Mouse (Mus musculus): ENCODE measurements around the gene Gsto1. TPM values are rescaled to one million over a fixed set of nuclear protein-coding genes. Genes with fewer than 3 reads are reported as not detected.

Gsto1 gene
- polyA plus RNA-seq, 2 experiments, result 57.2 to 98.9 TPM

GRCm38 (mm10) chr19:47864051-47864450, 9.3 kb downstream of the Gsto1 start:
- ATAC-seq (ENCODE audit: insufficient read depth) (no peak), DNase-seq (ENCODE audit: low read depth in 3 of 3, low spot score in 3 of 3) (no peak)
- no peak overlapping the region for H3K4me2 ChIP-seq (ENCODE audit: low read depth)
- WGBS (ENCODE audit: insufficient replicate concordance), result 81% methylated on average over 9 of the region's 9 CpGs
- H3K9ac ChIP-seq (replicated peaks), result no peak overlapping the region
- H3K27ac ChIP-seq, result no peak overlapping the region
- H3K36me3 ChIP-seq (replicated peaks; ENCODE audit: control insufficient read depth, insufficient read depth, low read depth), result no peaks in the 10 kb centered on the region; the same call in 1 of the 2 replicates
- no peak overlapping the region for H3K4me3 ChIP-seq (ENCODE audit: insufficient read depth in 1 of 2, low read depth in 2 of 2, low read length in 2 of 2)
- peaks cover 4 to 8% of the 10 kb centered on the region in 2 experiments for H3K4me1 ChIP-seq (replicated peaks; ENCODE audit: control insufficient read depth in 2 of 2, insufficient read depth in 2 of 2, low read length in 1 of 2)
- H3K27me3 ChIP-seq (ENCODE audit: control insufficient read depth, insufficient read depth, low read length), result no peaks in the 10 kb centered on the region
- no peak for TF ChIP-seq EP300 (IDR thresholded peaks at IDR 0.05; ENCODE audit: low read depth)
- no peak for TF ChIP-seq CTCF (IDR thresholded peaks at IDR 0.05; ENCODE audit: low read depth)
- no peaks in the 10 kb centered on the region for H3K9me3 ChIP-seq (ENCODE audit: control insufficient read depth, low read length)

GRCm38 (mm10) chr19:47864721-47865120, 10.0 kb downstream of the Gsto1 start:
- peak overlapping the region in 1 of 2 experiments; percentile 72; a peak in 2 of 4 replicates for H3K4me3 ChIP-seq (ENCODE audit: insufficient read depth in 1 of 2, low read depth in 2 of 2, low read length in 2 of 2)
- H3K9ac ChIP-seq (replicated peaks), result no peak overlapping the region
- peaks cover 4 to 8% of the 10 kb centered on the region in 2 experiments for H3K4me1 ChIP-seq (replicated peaks; ENCODE audit: control insufficient read depth in 2 of 2, insufficient read depth in 2 of 2, low read length in 1 of 2)
- DNase-seq (ENCODE audit: low read depth in 3 of 3, low spot score in 3 of 3) (no peak), ATAC-seq (ENCODE audit: insufficient read depth) (no peak)
- whole genome bisulfite sequencing (ENCODE audit: insufficient replicate concordance), result 78% methylated on average over 7 of the region's 7 CpGs
- H3K9me3 ChIP-seq (ENCODE audit: control insufficient read depth, low read length), result no peaks in the 10 kb centered on the region
- H3K27ac ChIP-seq, result no peak overlapping the region
- TF ChIP-seq EP300 (IDR thresholded peaks at IDR 0.05; ENCODE audit: low read depth), result no peak
- TF ChIP-seq CTCF (IDR thresholded peaks at IDR 0.05; ENCODE audit: low read depth), result no peak
- peak overlapping the region; percentile 81 for H3K4me2 ChIP-seq (ENCODE audit: low read depth)
- H3K36me3 ChIP-seq (replicated peaks; ENCODE audit: control insufficient read depth, insufficient read depth, low read depth), result no peaks in the 10 kb centered on the region
- no peaks in the 10 kb centered on the region for H3K27me3 ChIP-seq (ENCODE audit: control insufficient read depth, insufficient read depth, low read length)

- peak within 1 kb of the TSS; percentile 72 to 93 for H3K4me3 ChIP-seq (ENCODE audit: insufficient read depth in 1 of 2, low read depth in 2 of 2, low read length in 2 of 2)
- peak within 1 kb of the TSS; percentile 70 for H3K9ac ChIP-seq (replicated peaks)
- TF ChIP-seq EP300 (IDR thresholded peaks at IDR 0.05; ENCODE audit: low read depth), result peak; percentile 35; the same call in 1 of the 2 replicates
- TF ChIP-seq CTCF (IDR thresholded peaks at IDR 0.05; ENCODE audit: low read depth), result peak; percentile 70
- H3K36me3 ChIP-seq (replicated peaks; ENCODE audit: control insufficient read depth, insufficient read depth, low read depth), result no peaks in the 10 kb centered on the region
- no peak within 1 kb of the TSS for H3K27ac ChIP-seq
- H3K27me3 ChIP-seq (ENCODE audit: control insufficient read depth, insufficient read depth, low read length), result no peaks in the 10 kb centered on the region
- peak within 1 kb of the TSS; percentile 81 for H3K4me2 ChIP-seq (ENCODE audit: low read depth)
- H3K9me3 ChIP-seq (ENCODE audit: control insufficient read depth, low read length), result no peaks in the 10 kb centered on the region
- peak; percentile 100 for ATAC-seq (ENCODE audit: insufficient read depth)
- peaks cover 4 to 8% of the 10 kb centered on the region in 2 experiments for H3K4me1 ChIP-seq (replicated peaks; ENCODE audit: control insufficient read depth in 2 of 2, insufficient read depth in 2 of 2, low read length in 1 of 2)
- WGBS (ENCODE audit: insufficient replicate concordance), result under 1% methylated on average over 49 of the region's 49 CpGs
- DNase-seq (ENCODE audit: low read depth in 3 of 3, low spot score in 3 of 3), result peak; percentile 86 to 88 (median 88)
Measured at GRCm38 (mm10) chr19:47865353-47865947, 10.7 kb downstream of the Gsto1 start, which contains the start of gene Gsto2. Gsto2 (plus strand) TSS chr19:47865534.

- H3K36me3 ChIP-seq (replicated peaks; ENCODE audit: control insufficient read depth, insufficient read depth, low read depth), result no peaks in the 10 kb centered on the region
- H3K27me3 ChIP-seq (ENCODE audit: control insufficient read depth, insufficient read depth, low read length), result no peaks in the 10 kb centered on the region
- H3K27ac ChIP-seq, result no peak overlapping the region
- H3K4me2 ChIP-seq (ENCODE audit: low read depth), result no peak overlapping the region
- H3K4me3 ChIP-seq (ENCODE audit: insufficient read depth in 1 of 2, low read depth in 2 of 2, low read length in 2 of 2), result no peak overlapping the region
- peaks cover 4 to 8% of the 10 kb centered on the region in 2 experiments for H3K4me1 ChIP-seq (replicated peaks; ENCODE audit: control insufficient read depth in 2 of 2, insufficient read depth in 2 of 2, low read length in 1 of 2)
- ATAC-seq (ENCODE audit: insufficient read depth), result no peak
- WGBS (ENCODE audit: insufficient replicate concordance), result 45% methylated on average over 4 of the region's 4 CpGs
- H3K9ac ChIP-seq (replicated peaks), result no peak overlapping the region
- no peaks in the 10 kb centered on the region for H3K9me3 ChIP-seq (ENCODE audit: control insufficient read depth, low read length)
- no peak for DNase-seq (ENCODE audit: low read depth in 3 of 3, low spot score in 3 of 3)
- no peak for TF ChIP-seq CTCF (IDR thresholded peaks at IDR 0.05; ENCODE audit: low read depth)
- TF ChIP-seq EP300 (IDR thresholded peaks at IDR 0.05; ENCODE audit: low read depth), result no peak
Measured at GRCm38 (mm10) chr19:47867628-47868175, 12.9 kb downstream of the Gsto1 start.

GRCm38 (mm10) chr19:47868951-47869350, 14.2 kb downstream of the Gsto1 start:
- 50% methylated on average over 4 of the region's 4 CpGs for WGBS (ENCODE audit: insufficient replicate concordance)
- DNase-seq (ENCODE audit: low read depth in 3 of 3, low spot score in 3 of 3), result no peak
- Histone ChIP-seq H3K4me1 (replicated peaks; ENCODE audit: control insufficient read depth in 2 of 2, insufficient read depth in 2 of 2, low read length in 1 of 2) (peaks cover 4 to 8% of the 10 kb centered on the region in 2 experiments), H3K36me3 (replicated peaks; ENCODE audit: control insufficient read depth, insufficient read depth, low read depth) (no peaks in the 10 kb centered on the region), H3K4me2 (ENCODE audit: low read depth) (no peak overlapping the region), H3K27me3 (ENCODE audit: control insufficient read depth, insufficient read depth, low read length) (no peaks in the 10 kb centered on the region), H3K9ac (replicated peaks) (no peak overlapping the region), H3K9me3 (ENCODE audit: control insufficient read depth, low read length) (no peaks in the 10 kb centered on the region), H3K4me3 (ENCODE audit: insufficient read depth in 1 of 2, low read depth in 2 of 2, low read length in 2 of 2) (no peak overlapping the region), H3K27ac (no peak overlapping the region)
- TF ChIP-seq CTCF (IDR thresholded peaks at IDR 0.05; ENCODE audit: low read depth), result no peak
- no peak for TF ChIP-seq EP300 (IDR thresholded peaks at IDR 0.05; ENCODE audit: low read depth)
- ATAC-seq (ENCODE audit: insufficient read depth), result no peak
